Mouse (Mus musculus): ENCODE measurements at regions not wholly inside any gene's neighbourhood (a gene's known extent, or its start where the extent isn't known, plus 50 kb on each side); places are given as distances from the start of the nearest gene placed in this dataset.

GRCm38 (mm10) chr8:112212170-112212569 is 197.3 kb upstream of the Gm6793 start:
- no peak for DNase-seq (ENCODE audit: low spot score)

DNA sequence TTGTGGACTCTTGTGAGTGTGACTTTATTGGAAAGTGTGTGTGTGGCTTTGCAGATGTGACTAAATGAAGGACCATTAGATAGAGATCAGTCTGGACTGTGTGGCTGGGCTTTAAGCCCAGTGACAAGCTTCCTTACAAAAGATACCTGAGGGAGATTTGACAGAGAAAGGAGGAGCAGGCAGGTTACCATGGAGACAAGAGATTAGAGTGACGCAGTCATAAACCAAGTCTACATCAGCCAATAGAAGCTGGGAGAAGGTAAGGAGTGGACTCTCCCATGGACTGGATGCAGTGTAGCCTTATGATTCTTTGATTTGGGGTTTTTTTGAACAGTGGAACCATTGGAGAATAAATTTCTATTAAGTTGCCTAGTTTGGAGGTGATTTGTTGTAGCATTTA is 181.6 kb upstream of the Gm6793 start:
- DNase-seq (ENCODE audit: low spot score) = no peak

- no peak for DNase-seq (ENCODE audit: low spot score)
These were observed 181.0 kb upstream of the Gm6793 start for GRCm38 (mm10) chr8:112195880-112196279.

DNA sequence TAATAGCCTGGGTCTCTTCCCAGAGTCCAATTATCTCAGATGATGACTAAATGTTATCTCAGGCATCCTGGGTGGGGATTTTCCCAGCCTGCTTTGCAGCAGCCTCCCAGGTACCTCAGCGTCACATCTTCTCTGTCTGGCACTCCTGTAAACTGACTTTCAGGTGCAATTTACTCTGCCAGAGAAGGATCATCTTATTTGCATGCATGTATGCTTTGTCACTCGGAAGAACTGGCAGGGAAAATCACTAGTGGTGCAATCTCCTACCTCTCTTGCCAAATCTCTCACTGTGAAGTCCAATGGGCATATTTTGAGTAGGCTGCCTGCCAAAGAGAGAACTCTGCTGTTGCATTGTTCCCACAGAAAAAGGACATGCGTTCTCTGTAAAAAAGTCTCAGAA is 177.0 kb upstream of the Gm6793 start:
- DNase-seq (ENCODE audit: low spot score) = no peak

- DNase-seq (ENCODE audit: low spot score) = no peak
These were observed 174.9 kb upstream of the Gm6793 start for GRCm38 (mm10) chr8:112189698-112190097.

- no peak for DNase-seq (ENCODE audit: low spot score)
These were observed 155.3 kb upstream of the Gm6793 start for GRCm38 (mm10) chr8:112170184-112170583.

GRCm38 (mm10) chr8:112156656-112157055 is 141.8 kb upstream of the Gm6793 start:
- peak; percentile 66 for DNase-seq (ENCODE audit: low spot score)

- DNase-seq (ENCODE audit: low spot score) = no peak
These were observed 124.1 kb upstream of the Gm6793 start for GRCm38 (mm10) chr8:112138924-112139323.

DNA sequence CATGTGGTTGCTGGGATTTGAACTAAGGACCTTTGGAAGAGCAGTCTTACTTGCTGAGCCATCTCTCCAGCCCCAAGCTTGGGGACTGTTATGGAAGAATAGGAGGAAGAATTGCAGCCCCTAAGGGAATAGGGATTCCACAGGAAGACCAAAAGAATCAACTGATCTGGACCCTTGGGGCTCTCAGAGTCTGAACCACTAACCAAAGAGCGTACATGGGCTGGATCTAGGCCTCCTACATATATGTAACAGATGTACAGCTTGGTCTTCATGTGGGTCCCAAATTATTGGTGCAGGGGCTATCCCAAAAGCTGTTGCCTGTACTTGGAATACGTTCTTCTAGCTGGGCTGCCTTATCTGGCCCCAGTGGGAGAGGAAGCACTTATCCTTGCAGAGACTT is 115.4 kb upstream of the Gm6793 start:
- DNase-seq (ENCODE audit: low spot score) = no peak

DNA sequence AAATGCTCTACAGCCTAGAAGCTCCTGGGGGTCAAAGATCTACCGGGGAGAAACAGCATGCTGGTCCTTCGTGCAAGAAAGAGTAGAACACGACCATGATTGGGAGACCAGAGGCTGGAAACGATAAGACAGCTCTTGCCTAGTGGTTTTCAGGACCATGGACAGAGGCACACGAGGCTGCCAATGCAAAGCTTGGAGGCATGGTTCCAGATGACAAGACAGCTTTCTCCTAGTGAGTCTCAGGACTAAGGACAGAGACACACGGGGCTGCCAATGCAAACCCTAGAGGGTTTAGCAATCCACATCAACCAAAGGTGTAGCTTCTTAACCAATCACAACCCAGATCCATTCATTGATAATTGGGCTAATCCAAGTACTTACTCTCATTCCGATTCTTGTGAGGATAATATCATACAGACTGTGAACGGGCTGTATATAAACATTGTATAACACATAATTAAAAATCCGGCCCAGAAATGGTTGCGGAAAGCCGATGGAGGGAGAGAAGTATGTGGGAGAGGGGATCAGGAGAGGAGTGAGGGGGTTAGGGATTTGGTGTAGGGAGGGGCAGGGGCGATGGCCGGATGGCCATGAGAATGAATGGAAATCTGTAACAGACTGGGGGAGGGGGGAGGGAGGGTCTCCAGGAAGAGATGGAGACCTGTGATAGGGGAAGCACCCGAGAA is 114.1 kb upstream of the Gm6793 start:
- peak; percentile 92 for DNase-seq (ENCODE audit: low spot score)

DNA sequence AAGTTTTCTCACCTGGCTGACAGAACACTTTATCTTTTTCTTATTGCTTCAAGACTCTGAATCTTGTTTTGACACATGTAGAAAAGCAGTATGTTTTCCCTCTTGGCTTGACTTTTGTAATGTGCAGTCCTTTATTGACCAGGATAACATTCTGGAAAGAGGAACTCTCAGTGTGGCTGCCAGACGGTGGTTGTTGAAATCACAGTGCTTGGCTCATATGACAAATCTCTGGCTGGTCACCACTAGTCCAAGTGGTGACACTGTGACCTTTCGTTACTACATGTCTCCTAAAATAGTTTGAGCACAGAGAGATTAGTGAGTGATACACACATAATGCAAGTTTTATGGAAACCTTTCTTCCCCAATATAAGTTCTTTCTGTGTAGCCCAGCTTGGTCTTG is 97.1 kb upstream of the Gm6793 start:
- no peak for DNase-seq (ENCODE audit: low spot score)

GRCm38 (mm10) chr8:112097883-112098635 is 83.2 kb upstream of the Gm6793 start:
- peak; percentile 21 for DNase-seq (ENCODE audit: low spot score)

GRCm38 (mm10) chr8:112094881-112095280 is 80.0 kb upstream of the Gm6793 start:
- DNase-seq (ENCODE audit: low spot score) = no peak

DNA sequence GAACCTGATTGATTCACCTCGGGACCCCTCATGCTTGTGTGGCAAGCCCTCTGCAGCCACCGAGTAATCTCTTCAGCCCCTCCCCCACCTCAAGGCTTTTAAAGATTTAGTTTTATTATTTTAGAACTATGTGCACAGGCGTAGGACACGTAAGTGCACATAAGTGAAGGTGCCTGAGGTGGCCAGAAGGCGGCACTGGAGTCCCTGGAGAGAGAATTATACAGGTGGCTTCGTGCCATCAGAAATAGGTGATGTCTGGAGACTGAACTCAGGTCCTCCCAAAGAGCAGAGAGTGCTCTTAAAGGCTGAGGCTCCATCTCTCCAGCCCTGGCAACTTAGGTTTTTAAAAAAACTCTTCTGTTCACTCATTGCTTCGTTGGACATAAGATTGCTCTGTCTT is 78.7 kb upstream of the Gm6793 start:
- DNase-seq (ENCODE audit: low spot score) = no peak

- DNase-seq (ENCODE audit: low spot score) = peak; percentile 46
These were observed 78.0 kb upstream of the Gm6793 start for GRCm38 (mm10) chr8:112092831-112093230.

DNA sequence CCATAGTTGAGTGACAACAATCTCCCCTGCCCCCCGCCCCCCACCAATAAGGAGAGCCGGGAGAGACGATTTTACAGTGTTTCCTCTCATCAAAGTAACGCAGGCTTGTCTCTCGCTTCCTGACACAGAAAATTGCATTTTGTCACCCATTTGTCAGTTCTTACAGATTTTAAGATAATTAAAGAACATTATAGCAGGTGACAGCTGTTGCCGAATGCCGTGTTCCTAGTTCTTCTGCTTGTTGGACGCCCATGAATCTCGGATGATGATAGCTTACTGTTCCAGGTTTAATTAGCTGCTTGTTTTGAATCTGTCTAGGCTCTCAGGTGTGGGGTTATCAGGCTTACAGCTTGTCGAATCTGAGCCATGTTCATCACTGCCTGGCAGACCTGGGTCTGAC is 63.8 kb upstream of the Gm6793 start:
- DNase-seq (ENCODE audit: low spot score) = no peak

DNA sequence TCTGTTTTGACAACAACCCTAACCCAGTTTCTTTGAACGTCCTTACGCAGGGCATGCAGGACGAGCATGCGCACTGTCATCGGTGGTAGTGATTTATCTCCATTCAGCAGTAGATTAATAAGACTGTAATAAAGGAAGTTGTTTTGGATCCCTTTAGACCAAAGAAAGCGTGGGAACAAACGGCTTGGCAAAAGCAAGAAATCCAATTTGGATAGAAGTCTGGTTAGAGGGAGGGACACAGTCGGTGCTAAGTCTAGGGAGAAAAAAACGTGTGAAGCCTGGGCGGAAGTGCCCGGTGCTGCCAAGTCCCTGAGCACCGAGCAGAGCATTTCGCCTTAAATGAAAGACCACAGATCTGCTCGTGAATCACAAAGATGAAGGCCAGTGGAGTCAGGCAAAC is 57.4 kb upstream of the Gm6793 start:
- DNase-seq (ENCODE audit: low spot score) = no peak

DNA sequence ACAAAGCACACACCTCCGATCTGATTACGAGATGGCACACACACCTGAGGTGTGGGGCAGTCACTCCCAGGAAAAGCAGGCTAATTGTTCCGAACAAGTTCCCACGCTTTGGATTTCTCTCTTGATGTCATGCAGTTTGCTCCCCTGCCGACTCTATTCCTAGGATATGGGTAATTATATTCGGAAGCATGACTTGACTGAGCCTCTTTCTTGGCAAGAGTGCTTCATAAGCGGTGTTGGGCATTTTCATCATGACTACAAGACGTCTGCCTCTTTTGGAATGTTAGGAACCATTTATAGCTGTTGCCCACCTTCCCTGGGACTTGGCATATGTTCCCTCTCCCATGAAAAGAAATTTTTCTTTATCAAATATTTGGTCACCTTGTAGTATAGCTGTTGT is 55.4 kb upstream of the Gm6793 start:
- no peak for DNase-seq (ENCODE audit: low spot score)
